Comparison of ENCODE assay signal across 19 mouse cellular contexts in genomic region chr3:122269986-122270385, GRCm38 (mm10). TPM values are rescaled to one million over a fixed set of nuclear protein-coding genes. Genes with fewer than 3 reads are reported as not detected.
DNase-seq lines count a peak whose midpoint lies in the region; ATAC-seq and TF ChIP-seq lines count a peak whose summit lies in the region.
"Had no signal": no experiment of that assay in that cellular context is flagged by ENCODE, and none has a peak within 500 bp of the region (broad histone marks: within the 10 kb centered on the region; RNA-seq: fewer than 3 reads in every experiment).

No protein-coding gene starts in this region.

- peak; percentile 19 for TF ChIP-seq CTCF in heart, adult 2 months (IDR thresholded peaks at IDR 0.05)
- TF ChIP-seq CTCF in liver, postnatal 0 days (IDR thresholded peaks at IDR 0.05; ENCODE audit: low read depth): peak; percentile 57

- H3K9me3 ChIP-seq in liver, postnatal 0 days (ENCODE audit: low read length): no peaks in the 10 kb centered on the region
- H3K9me3 ChIP-seq in liver, embryonic 12.5 days (replicated peaks): no peaks in the 10 kb centered on the region
- H3K9me3 ChIP-seq: heart, embryonic 15.5 days; hindbrain, embryonic 13.5 days; limb, embryonic 10.5 days; megakaryocyte, embryonic 14.5 days; neural tube, embryonic 13.5 days had no signal

- TF ChIP-seq POLR2A in heart, adult 2 months (IDR thresholded peaks at IDR 0.05; ENCODE audit: insufficient read depth, low read depth, low read length): no peak

- no peaks in the 10 kb centered on the region; the same call in 1 of the 2 replicates for H3K79me2 ChIP-seq in heart, adult 2 months (replicated peaks; ENCODE audit: control insufficient read depth, insufficient read depth, low read length)

- H3K9ac ChIP-seq in heart, adult 2 months (ENCODE audit: low read depth, low read length): no peak overlapping the region
- H3K9ac ChIP-seq in liver, postnatal 0 days (replicated peaks): no peak overlapping the region
- H3K9ac ChIP-seq in liver, embryonic 12.5 days: no peak overlapping the region
- H3K9ac ChIP-seq: heart, embryonic 15.5 days; hindbrain, embryonic 13.5 days; neural tube, embryonic 13.5 days had no signal

- H3K36me3 ChIP-seq in heart, adult 2 months (ENCODE audit: control insufficient read depth, insufficient read depth, low read length): no peaks in the 10 kb centered on the region; the same call in 1 of the 2 replicates
- peaks cover 21% of the 10 kb centered on the region for H3K36me3 ChIP-seq in liver, postnatal 0 days (replicated peaks; ENCODE audit: insufficient read depth, low read length)
- H3K36me3 ChIP-seq in liver, embryonic 12.5 days: peaks cover 45% of the 10 kb centered on the region

- no peak overlapping the region for H3K27ac ChIP-seq in heart, adult 2 months
- no peak overlapping the region for H3K27ac ChIP-seq in liver, postnatal 0 days (ENCODE audit: low read depth)
- no peak overlapping the region for H3K27ac ChIP-seq in liver, embryonic 12.5 days
- H3K27ac ChIP-seq: heart, embryonic 15.5 days; hindbrain, embryonic 13.5 days; limb, embryonic 10.5 days; neural tube, embryonic 13.5 days had no signal

- no peaks in the 10 kb centered on the region for H3K27me3 ChIP-seq in heart, adult 2 months (ENCODE audit: control insufficient read depth, insufficient read depth, low read length)
- H3K27me3 ChIP-seq in liver, postnatal 0 days (ENCODE audit: insufficient read depth, low read length): no peaks in the 10 kb centered on the region
- no peaks in the 10 kb centered on the region for H3K27me3 ChIP-seq in liver, embryonic 12.5 days (replicated peaks)
- H3K27me3 ChIP-seq: heart, embryonic 15.5 days; hindbrain, embryonic 13.5 days; megakaryocyte, embryonic 14.5 days; neural tube, embryonic 13.5 days had no signal

- intact Hi-C loops in heart, adult 2 months (cut with DNase I): loop anchor here (10.0 kb wide), 3 partner anchors 315 to 1115 kb away; partner anchors contain the start of genes Arhgap29 and Mettl14
- intact Hi-C loops in heart, postnatal 25 days (cut with DNase I): no loop called here

- H3K4me2 ChIP-seq in liver, postnatal 0 days (ENCODE audit: low read depth, low read length): no peak overlapping the region
- no peak overlapping the region for H3K4me2 ChIP-seq in liver, embryonic 12.5 days
- H3K4me2 ChIP-seq: heart, embryonic 15.5 days; hindbrain, embryonic 13.5 days; neural tube, embryonic 13.5 days had no signal

- ATAC-seq in liver, postnatal 0 days: no peak
- no peak for ATAC-seq in liver, embryonic 12.5 days
- 0 out of 2 replicates have a peak, but pooled peaks have one; percentile 14 for ATAC-seq in erythroblast, adult 5-6 weeks (replicated peaks; ENCODE audit: low FRiP score, poor library complexity, severe bottlenecking)

- H3K4me1 ChIP-seq in heart, adult 2 months (ENCODE audit: control insufficient read depth, insufficient read depth, low read length): peaks cover 1% of the 10 kb centered on the region; the same call in 1 of the 2 replicates
- peaks cover 7% of the 10 kb centered on the region for H3K4me1 ChIP-seq in liver, postnatal 0 days (ENCODE audit: insufficient read depth)
- H3K4me1 ChIP-seq in liver, embryonic 12.5 days: peaks cover 31% of the 10 kb centered on the region

- no peak for TF ChIP-seq EP300 in heart, adult 2 months (IDR thresholded peaks at IDR 0.05; ENCODE audit: insufficient read depth, low read depth, low read length)
- no peak for TF ChIP-seq EP300 in liver, postnatal 0 days (IDR thresholded peaks at IDR 0.05; ENCODE audit: low read depth)

- 75% methylated on average over 5 of the region's 5 CpGs for WGBS in heart, adult 2 months
- 70% methylated on average over 5 of the region's 5 CpGs for WGBS in liver, postnatal 0 days (ENCODE audit: insufficient replicate concordance)
- WGBS in liver, embryonic 12.5 days (ENCODE audit: insufficient replicate concordance): 62% methylated on average over 5 of the region's 5 CpGs

- DNase-seq in heart, adult 2 months: no peak
- no peak for DNase-seq in heart, postnatal 25 days (ENCODE audit: low spot score)
- no peak for DNase-seq in liver, postnatal 0 days
- DNase-seq in CD4-positive helper T cell, adult 2 months (ENCODE audit: low read depth, low spot score): peak; percentile 24
- no peak for DNase-seq in urinary bladder, postnatal 36 days (ENCODE audit: low spot score in 2 of 2)
- DNase-seq in yolk sac, embryonic 10.5 days (ENCODE audit: low spot score): no peak
- DNase-seq: adrenal gland, adult 8-10 months; cerebellum, adult 8-10 months; gastrocnemius, postnatal 36 days; kidney, adult 18-20 months; lung, adult 18-20 months; right cerebral cortex, postnatal 4 days had no signal

- H3K4me3 ChIP-seq in heart, adult 2 months: no peak overlapping the region
- no peak overlapping the region for H3K4me3 ChIP-seq in liver, postnatal 0 days (ENCODE audit: low read depth, low read length)
- H3K4me3 ChIP-seq in liver, embryonic 12.5 days: no peak overlapping the region
- H3K4me3 ChIP-seq: heart, embryonic 15.5 days; hindbrain, embryonic 13.5 days; limb, embryonic 10.5 days; neural tube, embryonic 13.5 days had no signal

RNA-seq across cellular contexts. Expression of gene Dnttip2, which starts 4.2 kb away (rescaled TPM):
- 10 to 100 TPM; 25.7 to 25.8 TPM for total RNA-seq in heart, adult 2 months (2021)
- polyA plus RNA-seq in heart, adult 2 months (2012; rRNA removed): 6.9 and 11.1 TPM in 2 replicates
- total RNA-seq in heart, postnatal 25 days (2021): 10 to 100 TPM; 23.8 to 26.0 TPM
- 23.8 and 25.3 TPM in 2 replicates for polyA plus RNA-seq in liver, postnatal 0 days (2015; fragmentation: Nextera tagmentation; extraction: Ambion mirVana)
- 68.3 and 68.6 TPM in 2 replicates for polyA plus RNA-seq in liver, embryonic 12.5 days (2016; fragmentation: Nextera tagmentation; extraction: Ambion mirVana)
- 32.8 and 70.5 TPM in 2 replicates for total RNA-seq in erythroblast, adult 5-6 weeks (2015; ENCODE audit: low replicate concordance)
- 19.3 and 34.0 TPM in 2 replicates for total RNA-seq in erythroblast, adult 5-6 weeks (2017; ENCODE audit: low replicate concordance)

RNA-seq across cellular contexts. Expression of gene Bcar3, which starts 23.9 kb away (rescaled TPM):
- 1 to 10 TPM; 4.7 to 7.5 TPM for total RNA-seq in heart, adult 2 months (2021)
- 10.0 and 10.2 TPM in 2 replicates for polyA plus RNA-seq in heart, adult 2 months (2012; rRNA removed)
- 1 to 10 TPM; 6.4 to 7.2 TPM for total RNA-seq in heart, postnatal 25 days (2021)
- polyA plus RNA-seq in liver, postnatal 0 days (2015; fragmentation: Nextera tagmentation; extraction: Ambion mirVana): 11.2 and 12.6 TPM in 2 replicates
- polyA plus RNA-seq in liver, embryonic 12.5 days (2016; fragmentation: Nextera tagmentation; extraction: Ambion mirVana): 5.5 and 6.8 TPM in 2 replicates
- total RNA-seq in erythroblast, adult 5-6 weeks (2015; ENCODE audit: low replicate concordance): 1.3 TPM in 1 of 2 replicates, not detected in the other
- total RNA-seq in erythroblast, adult 5-6 weeks (2017; ENCODE audit: low replicate concordance): 0.34 and 0.70 TPM in 2 replicates

RNA-seq across cellular contexts. Expression of gene Gclm, which starts 24.6 kb away (rescaled TPM):
- total RNA-seq in heart, adult 2 months (2021): 10 to 100 TPM; 44.8 to 51.4 TPM
- polyA plus RNA-seq in heart, adult 2 months (2012; rRNA removed): 20.7 and 22.5 TPM in 2 replicates
- 10 to 100 TPM; 47.0 to 51.4 TPM for total RNA-seq in heart, postnatal 25 days (2021)
- 391 and 407 TPM in 2 replicates for polyA plus RNA-seq in liver, postnatal 0 days (2015; fragmentation: Nextera tagmentation; extraction: Ambion mirVana)
- polyA plus RNA-seq in liver, embryonic 12.5 days (2016; fragmentation: Nextera tagmentation; extraction: Ambion mirVana): 596 and 604 TPM in 2 replicates
- 276 and 381 TPM in 2 replicates for total RNA-seq in erythroblast, adult 5-6 weeks (2015; ENCODE audit: low replicate concordance)
- total RNA-seq in erythroblast, adult 5-6 weeks (2017; ENCODE audit: low replicate concordance): 373 and 560 TPM in 2 replicates

Comparison
In these comparisons a context has a peak if more than half of its experiments do, and no peak if none do; other contexts are left out.
1. RNA of gene Gclm, which starts 24.6 kb away (total RNA-seq): 276 to 560 TPM in erythroblast, adult 5-6 weeks; 44.8 to 51.4 TPM in heart, adult 2 months and 47.0 to 51.4 TPM in heart, postnatal 25 days; every median in the first group is over 4 times any median in the second.